Mouse (Mus musculus) kidney, postnatal 0 days (tissue): Measurements from ENCODE around the gene Cdkl1. TPM values are rescaled to one million over a fixed set of nuclear protein-coding genes. Genes with fewer than 3 reads are reported as not detected.
A peak's percentile ranks its signal among the peaks of the same experiment; 100 is the strongest.

Experiments
- ATAC-seq: fragments of 200-750 bp; cut with Nextera tagmentation; replicated peaks from 2 replicates; pipeline ENCODE4 v1.8.0; 2017; ENCODE audit warnings: low read depth, moderate number of reproducible peaks, moderate TSS enrichment, moderate library complexity; ENCODE audit not compliant: low FRiP score
- DNase-seq: peaks from one replicate; pipeline ENCODE4 v3.0.0-alpha.2; 2016; ENCODE audit warnings: low spot score
- H3K27ac ChIP-seq: fragments of 300-500 bp; sonication (generic); 2 replicates; pipeline ENCODE4 v1.5.1; 2014; ENCODE audit warnings: mild to moderate bottlenecking
- H3K27me3 ChIP-seq: fragments of 300-500 bp; sonication (generic); 2 replicates; pipeline ENCODE4 v1.6.1; 2014; ENCODE audit warnings: low read length, mixed read lengths; ENCODE audit not compliant: insufficient read depth
- H3K36me3 ChIP-seq: fragments of 300-500 bp; sonication (generic); 2 replicates; pipeline ENCODE4 v1.6.1; 2014; ENCODE audit warnings: low read length, mixed read lengths; ENCODE audit not compliant: insufficient read depth
- H3K4me1 ChIP-seq: fragments of 300-500 bp; sonication (generic); replicated peaks from 2 replicates; pipeline ENCODE4 v1.6.1; 2014; ENCODE audit warnings: antibody characterized with exemption, low read length, mixed read lengths; ENCODE audit not compliant: insufficient read depth
- H3K4me2 ChIP-seq: fragments of 300-500 bp; sonication (generic); 2 replicates; pipeline ENCODE4 v1.6.1; 2014; ENCODE audit warnings: mild to moderate bottlenecking, low read length, moderate library complexity, mixed read lengths
- H3K4me3 ChIP-seq: fragments of 300-500 bp; sonication (generic); replicated peaks from 2 replicates; pipeline ENCODE4 v1.5.1; 2014; ENCODE audit warnings: low read depth, low read length
- H3K9ac ChIP-seq: fragments of 300-500 bp; sonication (generic); 2 replicates; pipeline ENCODE4 v1.6.1; 2014; ENCODE audit warnings: low read depth, low read length
- H3K9me3 ChIP-seq: fragments of 300-500 bp; sonication (generic); replicated peaks from 2 replicates; pipeline ENCODE4 v1.6.1; 2016; ENCODE audit warnings: low read length, inconsistent platforms, mixed read lengths
- CTCF ChIP-seq: IDR thresholded peaks from 2 replicates; pipeline ENCODE4 v1.5.1; 2016; ENCODE audit warnings: antibody characterized with exemption, low read depth, mild to moderate bottlenecking, moderate library complexity
- WGBS: fragments of 180-500 bp; shearing (Covaris S2); extraction: QIAGEN DNeasy Blood & Tissue Kit; methylation state at CpG from one replicate; pipeline ENCODE4 v1.1.7; 2014; 5-methylcytosine and 5-hydroxymethylcytosine counted together
- polyA plus RNA-seq: library from polyadenylated mRNA; unstranded; fragments of >200 nt; fragmentation: Nextera tagmentation; extraction: Ambion mirVana; gene quantifications from 2 replicates; pipeline ENCODE4 v1.2.1, GENCODE M21; 2015

Cdkl1 gene
- polyA plus RNA-seq, 1 experiment from 2014 or later, result 85.5 TPM

DNA sequence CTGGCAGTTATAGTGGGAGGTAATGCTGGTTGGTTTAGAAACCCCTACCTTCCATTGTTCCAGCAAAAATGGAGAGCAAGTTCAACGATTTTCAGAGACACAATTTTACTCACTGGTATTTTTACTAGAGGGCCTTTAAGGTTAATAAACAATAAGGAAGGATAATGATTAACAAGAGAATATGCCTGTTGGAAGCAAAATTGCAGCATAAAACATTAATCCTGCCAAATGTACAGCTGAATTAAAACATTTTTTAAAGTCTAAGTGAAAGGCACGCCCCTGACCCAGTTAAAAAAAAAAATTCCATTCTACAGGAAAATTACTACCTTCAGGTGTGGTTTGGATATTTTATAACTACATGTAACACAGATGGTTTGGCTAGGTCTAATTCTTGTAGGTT, 13.1 kb downstream of the Cdkl1 start:
- DNase-seq, result no peak
- WGBS, result 31% methylated on average over 2 of the region's 2 CpGs
- Histone ChIP-seq H3K27ac (peak overlapping the region; percentile 87), H3K4me3 (no peak overlapping the region), H3K36me3 (no peaks in the 10 kb centered on the region; the same call in 1 of the 2 replicates), H3K9ac (no peak overlapping the region), H3K4me1 (peaks cover 16% of the 10 kb centered on the region; the same call in 1 of the 2 replicates), H3K4me2 (no peak overlapping the region), H3K27me3 (no peaks in the 10 kb centered on the region), H3K9me3 (no peaks in the 10 kb centered on the region)
- TF ChIP-seq CTCF, result no peak
- ATAC-seq, result no peak

DNA sequence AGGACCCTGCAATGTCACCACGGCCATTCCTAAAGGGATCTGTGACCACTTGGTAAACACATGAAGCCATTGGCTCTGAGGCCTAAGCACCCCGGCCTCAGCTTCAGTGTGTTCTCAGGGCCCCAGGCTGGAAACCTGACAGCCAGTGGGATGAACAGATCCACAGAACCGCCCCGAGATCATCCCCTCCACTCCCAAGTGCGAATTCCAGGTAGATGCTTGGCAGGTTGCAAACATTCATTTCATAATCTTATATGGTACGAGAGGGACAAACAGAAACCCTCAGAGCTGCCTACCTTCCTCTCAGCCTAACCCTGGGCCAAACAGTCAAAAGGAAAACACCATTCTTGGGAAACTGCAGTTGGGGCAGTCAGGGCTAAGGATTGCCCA, 13.7 kb downstream of the Cdkl1 start:
- H3K9me3 ChIP-seq, result no peaks in the 10 kb centered on the region
- no peak for DNase-seq
- H3K36me3 ChIP-seq, result no peaks in the 10 kb centered on the region; the same call in 1 of the 2 replicates
- no peak for ATAC-seq
- H3K4me2 ChIP-seq, result no peak overlapping the region
- H3K9ac ChIP-seq, result no peak overlapping the region
- H3K27me3 ChIP-seq, result no peaks in the 10 kb centered on the region
- H3K4me3 ChIP-seq, result no peak overlapping the region
- no peak for TF ChIP-seq CTCF
- H3K27ac ChIP-seq, result peak overlapping the region; percentile 87
- H3K4me1 ChIP-seq, result peaks cover 16% of the 10 kb centered on the region; the same call in 1 of the 2 replicates
- WGBS, result 87% methylated on average over 6 of the region's 6 CpGs

DNA sequence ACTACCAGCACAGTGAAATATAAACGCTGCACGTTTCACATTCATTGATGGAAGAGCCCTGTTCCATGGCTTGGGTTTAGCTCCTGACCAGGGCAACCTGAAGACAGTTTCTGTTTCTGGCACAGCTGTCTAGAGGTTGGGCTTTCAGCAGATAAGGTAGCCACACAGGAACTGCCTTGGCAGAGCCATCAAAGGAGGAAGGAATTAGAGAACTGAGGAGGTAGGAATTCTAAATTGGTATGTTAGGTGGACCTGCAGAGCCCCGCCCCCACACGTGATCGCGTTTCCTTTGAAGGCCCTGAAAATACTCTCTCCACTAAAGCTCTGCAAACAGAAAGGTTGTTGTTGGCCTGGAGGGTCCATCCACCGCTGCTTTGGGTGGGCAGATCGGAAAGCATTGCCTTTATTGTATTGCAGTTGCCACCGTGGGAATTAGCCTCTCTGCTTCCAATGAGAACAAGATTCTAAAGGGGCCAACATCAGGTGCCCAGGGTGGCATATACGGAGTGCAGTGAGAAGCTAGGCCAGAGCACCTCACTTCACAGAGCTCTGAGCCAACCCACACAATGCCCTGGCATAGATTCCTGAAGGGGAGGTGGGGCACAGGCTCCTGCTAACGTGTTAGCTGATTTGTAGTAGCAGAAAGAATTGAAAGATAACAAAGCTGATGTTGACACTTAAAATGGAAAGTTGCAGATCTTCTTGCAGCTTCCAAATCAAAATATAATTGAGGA, 14.3 kb downstream of the Cdkl1 start:
- no peak overlapping the region for H3K9ac ChIP-seq
- 57% methylated on average over 11 of the region's 11 CpGs for WGBS
- peak overlapping the region; percentile 87 for H3K27ac ChIP-seq
- DNase-seq, result no peak
- TF ChIP-seq CTCF, result no peak
- no peaks in the 10 kb centered on the region for H3K9me3 ChIP-seq
- no peak overlapping the region for H3K4me3 ChIP-seq
- no peak; the same call in 1 of the 2 replicates for ATAC-seq
- no peak overlapping the region for H3K4me2 ChIP-seq
- no peaks in the 10 kb centered on the region; the same call in 1 of the 2 replicates for H3K36me3 ChIP-seq
- H3K4me1 ChIP-seq, result peaks cover 16% of the 10 kb centered on the region; the same call in 1 of the 2 replicates
- H3K27me3 ChIP-seq, result no peaks in the 10 kb centered on the region

DNA sequence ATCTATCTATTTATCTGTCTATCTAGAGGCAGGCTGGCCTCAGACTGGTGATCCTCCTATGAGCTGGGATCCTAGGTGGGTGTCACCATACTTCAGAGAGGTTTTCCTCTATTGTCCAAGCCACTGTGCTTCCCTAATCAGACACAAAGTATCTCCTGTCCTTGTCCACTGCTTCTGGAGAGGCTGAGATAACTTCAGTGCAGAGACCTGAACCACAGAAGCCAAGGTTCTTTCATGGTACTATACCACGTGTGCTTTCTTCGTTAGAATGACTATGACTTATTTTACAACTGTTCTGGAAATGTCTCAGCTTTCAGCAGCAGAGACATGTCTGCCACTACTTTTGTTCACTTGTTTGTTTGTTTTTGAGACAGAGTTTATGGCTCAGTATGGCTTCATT, 22.2 kb downstream of the Cdkl1 start:
- H3K9me3 ChIP-seq, result no peaks in the 10 kb centered on the region
- ATAC-seq, result no peak
- no peak overlapping the region for H3K9ac ChIP-seq
- DNase-seq, result no peak
- no peak overlapping the region for H3K4me3 ChIP-seq
- TF ChIP-seq CTCF, result no peak
- H3K27ac ChIP-seq, result no peak overlapping the region
- no peaks in the 10 kb centered on the region for H3K27me3 ChIP-seq
- H3K4me1 ChIP-seq, result peaks cover 18% of the 10 kb centered on the region; the same call in 1 of the 2 replicates
- H3K4me2 ChIP-seq, result no peak overlapping the region
- 34% methylated on average over 2 of the region's 2 CpGs for WGBS
- H3K36me3 ChIP-seq, result no peaks in the 10 kb centered on the region

DNA sequence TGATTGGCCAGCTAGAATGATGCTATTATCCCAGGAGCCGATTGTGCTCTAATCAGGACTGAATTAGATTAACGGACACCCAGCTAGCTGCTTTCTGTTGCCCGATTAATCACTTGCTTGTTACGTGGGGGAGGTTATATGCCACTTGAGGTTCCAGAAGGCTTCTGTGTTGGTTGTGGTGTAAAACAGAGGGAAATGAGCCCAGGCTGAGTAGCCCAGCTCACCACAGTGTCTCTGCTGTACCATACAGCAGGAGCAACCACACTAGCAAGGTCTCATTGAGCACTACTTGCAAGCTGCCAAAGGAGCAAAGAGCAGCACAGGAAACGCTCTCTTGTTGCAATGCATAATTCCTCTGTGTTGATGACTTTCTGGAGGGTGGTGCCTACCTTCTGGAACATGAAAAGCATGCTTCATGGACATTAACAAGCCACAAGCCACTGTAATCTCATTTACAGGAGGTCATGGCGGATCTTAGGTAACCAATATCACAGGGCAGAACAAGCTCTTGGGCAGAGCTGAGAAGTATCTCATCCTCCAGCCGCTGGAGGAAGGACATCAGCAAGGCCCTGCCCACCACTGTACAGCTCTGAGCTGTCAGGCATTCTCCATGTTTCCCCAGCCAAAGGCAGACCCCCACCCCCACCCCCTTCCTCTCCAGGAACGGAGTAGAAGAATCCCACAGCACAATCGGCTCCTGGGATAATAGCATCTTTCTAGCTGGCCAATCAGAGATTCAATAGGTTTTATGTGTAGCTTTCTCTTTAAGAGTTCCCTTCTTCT, 23.4 kb downstream of the Cdkl1 start:
- 44% methylated on average over 9 of the region's 9 CpGs for WGBS
- H3K9ac ChIP-seq, result no peak overlapping the region
- H3K9me3 ChIP-seq, result no peaks in the 10 kb centered on the region
- no peaks in the 10 kb centered on the region for H3K27me3 ChIP-seq
- H3K4me3 ChIP-seq, result no peak overlapping the region
- no peaks in the 10 kb centered on the region for H3K36me3 ChIP-seq
- H3K4me1 ChIP-seq, result peaks cover 18% of the 10 kb centered on the region; the same call in 1 of the 2 replicates
- TF ChIP-seq CTCF, result no peak
- peak overlapping the region; percentile 31; the same call in 1 of the 2 replicates for H3K27ac ChIP-seq
- no peak overlapping the region for H3K4me2 ChIP-seq
- no peak for ATAC-seq
- no peak for DNase-seq

DNA sequence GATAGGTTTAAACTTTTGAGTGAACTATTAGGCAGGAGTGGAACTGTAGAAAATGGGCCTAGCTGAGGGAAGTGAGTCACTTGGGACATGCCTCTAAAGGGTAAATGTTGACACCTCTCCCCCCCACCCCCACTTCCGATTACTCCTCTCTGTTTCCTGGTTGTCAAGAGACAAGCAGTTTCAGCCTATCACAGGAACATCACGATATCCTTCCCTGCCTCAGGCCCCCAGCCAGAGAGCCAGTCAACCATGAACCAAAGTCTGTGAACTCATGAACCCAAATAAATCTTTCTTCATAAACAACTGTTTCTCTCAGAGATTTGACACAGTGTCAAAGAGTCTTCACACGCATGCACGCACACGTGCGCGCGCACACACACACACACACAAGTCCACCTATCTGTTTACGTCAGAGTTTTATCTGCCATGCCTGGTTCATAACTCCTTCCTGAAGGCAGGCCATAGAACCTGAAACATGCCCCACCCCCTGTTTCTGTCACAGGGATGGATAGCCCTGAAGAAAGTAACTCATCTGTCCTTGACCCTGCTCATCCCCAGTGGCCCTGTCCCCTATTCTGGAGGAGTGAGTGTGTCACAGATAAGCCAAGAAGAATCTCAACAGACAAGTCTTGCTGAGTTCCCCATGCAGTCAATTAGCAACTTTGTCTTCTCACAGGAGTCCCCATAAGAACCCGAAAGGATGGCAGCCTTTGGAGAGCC, 24.7 kb downstream of the Cdkl1 start:
- Histone ChIP-seq H3K27me3 (no peaks in the 10 kb centered on the region), H3K9me3 (no peaks in the 10 kb centered on the region), H3K36me3 (no peaks in the 10 kb centered on the region), H3K4me3 (no peak overlapping the region), H3K4me1 (peaks cover 18% of the 10 kb centered on the region; the same call in 1 of the 2 replicates), H3K27ac (peak overlapping the region; percentile 19; the same call in 1 of the 2 replicates), H3K4me2 (no peak overlapping the region), H3K9ac (no peak overlapping the region)
- ATAC-seq (peak; percentile 61), DNase-seq (peak; percentile 60)
- no peak for TF ChIP-seq CTCF
- 39% methylated on average over 10 of the region's 10 CpGs for WGBS
